Mouse (Mus musculus): Measurements from ENCODE around the gene Ntm.

The Ntm gene

DNA sequence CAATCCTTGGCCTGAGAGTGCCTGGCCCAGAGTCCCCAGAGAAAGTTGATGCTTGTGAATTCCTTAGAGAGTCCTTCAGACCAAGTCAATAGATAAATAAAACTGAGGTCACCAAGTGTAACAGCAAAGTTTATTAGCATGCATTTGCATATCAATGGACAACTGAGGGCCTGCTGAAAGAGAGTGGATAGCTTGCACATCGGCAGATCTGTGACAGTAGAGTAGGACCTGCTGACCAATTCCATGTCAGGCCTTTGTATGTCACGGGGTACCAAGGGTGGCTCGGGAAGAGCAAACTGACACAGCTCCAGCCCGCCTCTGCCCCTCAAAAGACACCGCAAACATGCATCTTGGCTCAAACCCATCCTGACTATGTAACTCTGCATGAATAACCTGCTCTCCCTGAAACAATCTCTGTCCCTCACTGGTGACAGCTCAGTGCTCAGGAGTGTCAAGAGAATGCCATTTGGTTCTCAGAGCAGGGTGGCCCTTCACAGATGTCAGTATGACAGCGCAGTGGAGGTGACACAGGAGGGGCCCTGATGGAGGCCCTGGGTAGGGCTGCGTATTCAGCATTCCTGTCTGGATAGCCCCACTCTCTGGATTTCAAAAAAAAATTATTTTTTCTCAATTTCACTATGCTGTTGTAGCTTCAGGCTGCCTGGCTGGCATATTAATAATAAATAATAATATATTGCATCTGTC is 305.0 kb downstream of the Ntm start:
- no peak for DNase-seq (ENCODE audit: low spot score)

DNA sequence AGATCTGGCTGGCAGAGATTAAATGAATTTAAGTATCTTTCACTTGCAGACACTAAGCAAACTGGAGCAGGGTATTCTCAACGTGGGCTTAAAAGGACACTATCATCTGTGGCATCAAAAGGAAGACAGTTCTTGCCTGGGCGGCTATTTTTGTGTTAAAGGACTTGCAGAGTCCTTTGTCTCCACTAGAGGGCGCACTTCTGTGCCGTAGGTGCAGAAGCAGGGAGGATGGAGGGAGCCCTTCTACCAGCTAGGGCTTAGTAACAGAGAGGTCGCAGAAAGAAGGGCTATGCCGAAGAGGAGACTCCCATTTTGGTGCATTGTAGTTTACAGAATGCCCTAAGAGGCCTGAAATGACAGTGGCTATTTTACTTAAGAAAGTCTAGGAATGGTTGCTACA is 308.1 kb downstream of the Ntm start:
- no peak for DNase-seq (ENCODE audit: low spot score)

DNA sequence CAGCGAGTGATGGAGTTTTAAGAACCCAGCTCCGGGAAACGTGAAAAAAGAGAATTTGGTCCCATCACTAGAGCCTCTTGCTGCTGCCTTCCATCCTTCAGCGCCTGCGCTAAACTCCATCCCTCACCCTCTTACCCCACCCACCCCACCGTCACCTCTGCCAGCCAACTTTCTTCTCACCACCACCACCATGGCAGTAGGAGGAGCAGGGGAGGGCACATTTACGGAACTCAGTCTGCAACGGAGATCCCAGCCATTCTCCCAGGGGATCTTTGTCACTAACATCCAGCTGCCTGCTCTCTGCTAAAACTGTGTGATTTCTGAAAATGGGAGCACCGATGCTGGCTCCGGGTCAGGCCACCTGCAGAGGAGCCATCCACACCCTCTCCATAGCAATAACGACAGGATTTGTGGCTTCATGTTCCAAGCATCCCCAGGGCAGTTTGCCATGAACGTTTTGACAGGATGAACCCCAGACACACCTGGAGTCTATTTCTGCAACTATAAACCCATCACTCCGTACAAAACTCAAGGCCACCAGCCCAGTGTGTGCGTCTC is 309.2 kb downstream of the Ntm start:
- DNase-seq (ENCODE audit: low spot score) = no peak

DNA sequence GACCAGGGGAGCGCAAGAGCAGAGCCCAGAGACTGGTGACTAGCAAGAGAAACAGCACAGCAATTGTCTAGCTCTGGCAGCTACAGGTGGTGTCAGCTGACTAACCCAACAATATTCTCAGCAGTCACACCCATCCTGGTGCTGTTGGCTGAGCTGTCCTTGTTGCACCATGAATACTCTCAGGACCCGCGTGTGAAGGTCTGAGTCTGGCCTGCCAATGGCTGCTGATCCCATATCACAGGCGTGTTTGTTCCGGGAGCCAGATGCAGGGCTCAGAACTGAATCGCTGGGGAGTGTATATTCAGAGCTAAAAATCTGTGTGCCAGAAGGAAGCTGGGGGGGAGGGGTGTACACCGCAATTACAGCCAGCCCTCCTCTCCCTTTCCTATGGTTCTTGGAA is 310.1 kb downstream of the Ntm start:
- no peak for DNase-seq (ENCODE audit: low spot score)

DNA sequence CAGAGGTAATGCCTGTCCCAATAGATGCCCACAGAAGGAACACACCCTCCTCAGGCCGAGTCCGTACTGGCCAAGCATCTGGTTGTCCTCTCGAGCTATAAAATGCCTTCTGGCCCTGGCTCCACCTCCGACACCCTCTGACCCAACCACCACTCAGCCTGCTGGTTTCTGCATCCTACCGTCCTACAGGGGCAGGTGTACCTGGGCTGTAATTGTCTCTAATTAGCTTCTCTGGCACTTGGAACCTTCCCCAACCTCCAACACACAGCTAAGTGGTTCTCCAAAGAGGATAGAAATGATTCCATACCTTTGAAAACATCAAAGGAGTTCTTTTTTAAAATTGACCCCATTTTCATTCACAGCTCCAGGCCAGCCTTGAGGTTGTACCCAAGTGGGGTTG is 311.1 kb downstream of the Ntm start:
- DNase-seq (ENCODE audit: low spot score) = no peak

DNA sequence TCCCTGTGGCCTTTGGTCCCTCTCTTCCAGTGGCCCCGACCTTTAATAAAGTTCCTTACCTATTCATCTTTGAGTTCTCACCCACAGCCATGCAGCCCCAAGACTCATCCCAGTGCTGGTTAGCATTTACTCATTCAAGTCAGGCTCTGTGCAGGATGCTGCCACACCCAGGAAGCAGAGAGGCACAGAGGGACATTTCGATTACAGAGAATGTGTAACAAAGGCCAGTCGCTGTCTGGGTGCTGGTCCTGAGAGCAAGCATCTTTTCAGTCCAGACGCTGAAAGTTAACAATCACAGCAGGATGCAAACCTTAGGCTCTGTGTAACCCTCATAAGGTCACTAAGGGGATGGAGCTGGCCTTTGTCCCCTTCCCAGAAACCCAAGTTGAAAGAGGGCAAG is 311.7 kb downstream of the Ntm start:
- DNase-seq (ENCODE audit: low spot score) = no peak

DNA sequence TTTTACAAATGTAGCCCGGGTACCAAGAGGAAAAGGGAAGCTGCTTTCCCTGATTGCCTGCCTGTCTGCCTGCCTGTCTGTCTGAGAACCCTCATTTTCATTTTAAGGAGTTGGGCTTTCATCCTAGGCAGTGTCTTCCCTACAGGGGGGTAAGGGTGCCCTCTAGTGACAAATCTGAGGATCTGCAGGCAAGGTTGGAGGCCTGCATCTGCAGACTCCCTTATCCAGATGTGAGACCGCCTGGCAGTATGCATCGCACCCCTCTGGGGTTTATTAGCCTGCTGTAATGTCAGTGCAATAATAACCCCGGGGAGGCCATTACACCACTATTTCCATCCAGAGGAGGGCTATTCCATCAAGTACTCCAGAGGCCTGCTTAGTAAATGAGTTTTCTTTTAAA is 312.3 kb downstream of the Ntm start:
- DNase-seq (ENCODE audit: low spot score) = no peak

DNA sequence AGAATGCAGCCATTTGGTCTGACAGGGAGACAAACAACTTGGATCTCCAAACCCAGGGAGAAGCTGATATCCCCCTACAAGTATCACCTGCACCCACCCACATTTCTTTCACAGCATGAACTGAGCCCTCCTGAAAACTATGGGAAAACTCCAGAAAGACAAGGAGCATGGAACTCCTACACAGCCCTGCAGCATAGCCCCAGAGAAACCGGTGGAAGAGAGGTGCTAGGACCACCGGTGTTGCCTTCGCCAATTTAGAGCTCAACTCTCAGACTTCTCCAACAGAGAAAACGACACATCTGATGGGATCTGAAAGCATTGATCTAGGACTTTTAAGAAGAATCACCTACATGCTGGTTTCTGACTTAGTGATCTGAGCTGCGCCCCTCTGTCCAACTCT is 312.7 kb downstream of the Ntm start:
- no peak for DNase-seq (ENCODE audit: low spot score)

DNA sequence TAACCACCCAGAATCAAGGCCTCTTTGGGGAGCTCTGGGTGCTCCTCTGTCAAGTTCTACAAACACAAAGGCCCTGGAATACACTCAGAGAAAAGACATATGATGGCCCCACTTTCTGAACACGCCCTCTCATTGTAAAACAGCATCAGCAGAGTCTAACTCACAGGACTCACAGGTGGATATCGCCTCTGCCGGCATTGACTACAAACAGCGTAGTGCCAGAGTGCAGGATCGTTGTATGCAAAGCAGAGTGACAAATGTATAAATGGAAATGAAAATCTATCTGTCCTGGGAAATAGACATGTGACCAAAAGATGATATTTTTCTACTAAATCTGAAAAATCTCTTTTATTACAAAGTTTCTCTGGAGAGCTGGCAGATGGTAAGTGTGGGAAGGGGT is 314.7 kb downstream of the Ntm start:
- DNase-seq (ENCODE audit: low spot score) = no peak

DNA sequence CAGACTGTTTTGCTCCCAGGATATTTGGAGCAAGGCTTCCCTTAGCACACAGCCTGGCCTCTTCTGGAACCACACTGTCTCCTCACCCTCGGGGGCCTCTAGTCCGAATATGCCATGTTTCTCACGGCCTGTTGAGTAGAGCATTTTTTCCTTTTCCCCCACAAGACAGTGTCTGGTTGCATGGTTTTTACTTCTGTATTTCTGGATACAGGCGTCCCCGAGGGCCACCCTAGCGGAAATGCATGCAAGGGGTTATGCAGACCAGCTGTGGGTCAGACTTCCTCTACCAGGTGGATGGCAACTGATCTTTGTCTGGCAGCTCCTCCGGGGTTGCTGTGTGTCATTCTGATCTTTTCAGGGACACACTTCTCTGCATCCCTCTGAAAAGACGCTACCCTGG is 315.2 kb downstream of the Ntm start:
- no peak for DNase-seq (ENCODE audit: low spot score)

DNA sequence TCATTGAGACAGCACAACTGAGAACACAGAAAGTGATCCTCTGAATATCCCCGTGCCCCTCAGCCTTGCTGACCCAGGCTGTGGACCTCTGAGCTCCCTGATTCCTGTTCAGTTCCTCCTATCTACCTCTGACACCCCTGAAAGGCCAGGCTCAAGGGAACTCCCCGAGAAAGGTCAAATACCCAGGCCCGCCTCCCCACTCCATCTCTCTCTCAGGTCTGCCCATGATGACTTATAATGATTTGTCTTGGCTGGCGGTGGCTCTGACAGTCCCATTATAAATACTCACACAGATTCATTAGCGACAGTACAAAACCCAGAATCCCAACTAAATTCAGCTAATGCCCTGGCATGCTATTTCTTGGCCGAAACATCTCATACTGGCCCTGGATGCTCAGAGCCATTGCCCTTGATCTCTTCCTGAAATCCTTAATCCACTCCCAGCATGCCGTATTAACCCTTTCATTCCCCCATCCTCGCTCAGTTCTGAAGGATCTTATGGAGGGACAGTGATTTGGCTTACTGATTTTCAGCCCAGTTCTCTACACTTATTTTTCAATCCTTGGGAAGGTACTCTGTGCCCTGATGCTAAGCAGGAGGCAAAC is 317.0 kb downstream of the Ntm start:
- no peak for DNase-seq (ENCODE audit: low spot score)

DNA sequence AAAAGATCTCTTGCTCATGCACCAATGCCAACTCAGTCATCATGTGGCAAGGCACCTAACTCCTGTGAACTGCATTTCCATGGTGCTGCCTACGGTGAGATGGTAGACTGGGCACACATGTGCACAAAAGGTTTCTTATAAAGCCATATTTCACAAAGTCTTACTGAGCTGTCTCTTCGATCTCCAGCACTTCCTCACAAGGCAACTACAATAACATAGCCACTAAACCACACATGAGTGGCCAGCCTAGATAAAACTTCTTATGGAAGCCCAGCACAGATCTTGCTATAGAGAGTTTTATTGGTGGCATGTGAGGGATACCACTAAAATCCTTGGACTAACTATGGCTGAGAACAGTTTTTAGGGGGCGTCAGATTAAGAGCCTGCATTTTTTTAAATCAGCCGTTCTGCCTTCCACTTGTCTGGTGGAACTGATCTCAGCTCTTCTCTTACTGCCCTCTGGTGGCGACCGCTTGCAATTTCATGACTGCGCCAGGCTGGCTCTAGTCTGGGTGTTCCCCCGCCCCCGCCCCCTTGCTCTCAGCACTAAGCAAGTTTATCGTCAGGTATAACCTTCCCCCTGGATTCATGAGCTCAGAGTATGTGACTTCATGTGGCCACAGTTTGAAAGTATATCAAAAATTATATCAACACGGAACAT is 319.8 kb downstream of the Ntm start:
- DNase-seq (ENCODE audit: low spot score) = no peak

DNA sequence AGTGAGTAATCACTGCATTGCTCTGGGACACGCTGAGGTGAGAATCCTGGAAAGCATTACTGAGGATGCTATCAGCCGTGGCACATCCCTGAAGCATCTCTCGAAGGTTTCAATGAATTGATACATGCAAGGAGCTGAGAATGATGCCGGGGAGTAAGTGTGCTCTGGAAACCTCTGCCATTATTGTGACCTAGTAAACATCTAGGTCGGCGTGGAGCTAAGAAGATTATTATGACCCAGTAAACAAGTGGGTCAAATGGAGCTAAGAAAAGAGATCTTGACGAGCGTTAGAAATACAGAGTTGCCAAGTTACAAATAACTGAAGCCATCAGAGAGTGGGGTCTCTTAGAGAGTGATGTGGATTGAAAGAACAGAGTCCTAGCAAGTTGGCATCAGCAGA is 325.6 kb downstream of the Ntm start:
- no peak for DNase-seq (ENCODE audit: low spot score)

DNA sequence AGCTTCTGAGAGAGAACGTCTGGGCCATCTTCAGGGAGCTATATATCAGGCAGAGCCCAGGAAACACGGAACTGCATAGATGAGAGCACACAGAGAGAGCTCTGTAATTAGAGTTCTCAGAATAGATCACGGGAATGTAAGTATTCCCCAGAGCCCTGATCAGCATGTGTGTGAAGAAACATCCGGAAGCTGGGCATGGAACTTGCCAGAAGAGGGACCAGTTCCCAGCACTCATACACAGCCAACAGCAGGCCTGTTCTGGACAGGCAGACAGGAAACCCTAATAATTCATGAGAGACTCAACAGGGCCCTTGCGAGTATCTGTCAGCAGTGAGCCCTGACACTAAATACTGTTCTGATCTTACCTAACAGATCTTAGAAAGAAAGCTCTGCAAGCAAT is 345.8 kb downstream of the Ntm start:
- no peak for DNase-seq (ENCODE audit: low spot score)

DNA sequence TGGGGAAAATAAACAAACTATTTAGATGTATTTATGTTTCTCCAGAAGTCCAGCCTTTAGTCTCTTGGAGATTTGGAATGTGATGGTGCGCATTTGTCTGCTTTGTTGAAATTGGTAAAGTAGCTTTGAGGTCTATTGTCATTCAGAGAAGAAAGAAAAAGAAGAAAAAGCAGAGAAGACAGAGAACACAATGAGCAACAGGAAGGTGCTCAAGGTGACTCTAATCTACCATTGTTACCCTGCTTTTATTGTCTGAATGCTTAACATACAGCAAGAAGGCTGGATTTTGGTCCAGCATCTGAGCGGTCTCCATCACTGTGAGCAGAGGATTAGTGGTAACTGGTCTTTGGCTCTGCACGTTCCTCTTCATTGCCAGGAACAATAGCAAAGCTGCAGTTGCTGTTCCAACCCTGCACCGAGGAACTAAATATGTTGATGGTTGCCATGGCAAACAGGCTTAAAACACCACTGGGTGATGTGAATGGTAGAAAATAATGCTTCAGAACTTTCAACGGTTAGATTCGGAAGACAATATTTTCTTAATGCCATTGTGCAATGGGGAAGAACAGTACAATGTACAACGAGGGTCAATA is 350.8 kb downstream of the Ntm start:
- no peak for DNase-seq (ENCODE audit: low spot score)

DNA sequence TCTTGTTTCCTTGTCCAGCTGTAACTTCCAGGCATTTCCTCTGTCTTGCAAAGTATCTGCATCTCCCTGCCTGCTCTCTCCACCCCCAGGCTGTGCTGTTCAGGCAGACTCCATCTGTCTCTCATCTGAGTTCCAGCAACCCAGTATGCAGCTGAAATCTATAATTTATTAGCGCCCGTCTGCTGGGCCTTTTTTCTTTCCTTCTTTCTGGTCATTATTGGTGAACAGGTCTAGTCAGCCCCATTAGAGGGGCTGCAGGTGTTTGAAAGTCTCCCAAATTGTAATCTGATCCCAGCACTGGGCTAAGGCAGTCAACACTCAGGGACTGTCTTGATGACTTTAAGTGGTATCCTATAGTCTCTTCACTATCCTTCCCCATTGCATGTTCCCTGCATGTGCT is 352.1 kb downstream of the Ntm start:
- no peak for DNase-seq (ENCODE audit: low spot score)

DNA sequence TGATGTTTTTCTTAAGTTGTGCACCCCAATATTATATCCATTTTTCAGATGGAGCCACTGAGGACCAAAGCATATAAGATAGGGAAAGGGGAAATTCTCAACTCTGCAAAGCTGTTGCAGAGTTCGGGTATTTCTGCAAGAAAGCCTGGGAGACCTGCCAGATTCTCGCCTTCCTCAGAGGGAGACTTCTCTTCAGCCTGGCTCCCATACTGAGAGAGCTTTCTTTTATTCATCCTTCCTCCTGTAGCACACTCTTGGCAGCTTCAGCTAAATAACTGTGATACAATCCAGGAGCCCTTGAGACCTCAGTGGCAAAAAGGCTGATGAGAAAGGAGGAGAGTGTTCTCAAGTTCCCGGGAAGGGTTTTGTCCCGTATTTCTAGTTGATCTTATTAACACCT is 365.3 kb downstream of the Ntm start:
- no peak for DNase-seq (ENCODE audit: low spot score)

DNA sequence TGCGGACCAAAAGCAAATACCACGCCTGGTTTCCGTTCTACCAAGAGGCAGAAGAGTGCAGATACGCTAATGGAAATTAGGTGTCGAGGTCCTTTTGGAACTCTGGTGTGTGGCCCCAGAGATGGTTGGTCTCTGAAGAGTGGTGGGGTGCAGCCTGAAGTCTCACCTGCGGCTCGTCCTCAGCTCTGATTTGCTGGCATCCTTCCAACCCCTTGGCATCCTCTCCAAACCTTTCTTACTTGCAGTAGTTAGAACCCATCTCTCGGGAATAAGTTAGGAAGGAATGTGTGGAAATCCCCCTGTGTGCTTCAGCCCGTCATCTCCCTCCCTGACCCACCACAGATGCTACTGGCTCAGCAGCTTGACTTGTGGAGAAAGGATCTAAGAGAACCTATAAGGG is 367.6 kb downstream of the Ntm start:
- no peak for DNase-seq (ENCODE audit: low spot score)

DNA sequence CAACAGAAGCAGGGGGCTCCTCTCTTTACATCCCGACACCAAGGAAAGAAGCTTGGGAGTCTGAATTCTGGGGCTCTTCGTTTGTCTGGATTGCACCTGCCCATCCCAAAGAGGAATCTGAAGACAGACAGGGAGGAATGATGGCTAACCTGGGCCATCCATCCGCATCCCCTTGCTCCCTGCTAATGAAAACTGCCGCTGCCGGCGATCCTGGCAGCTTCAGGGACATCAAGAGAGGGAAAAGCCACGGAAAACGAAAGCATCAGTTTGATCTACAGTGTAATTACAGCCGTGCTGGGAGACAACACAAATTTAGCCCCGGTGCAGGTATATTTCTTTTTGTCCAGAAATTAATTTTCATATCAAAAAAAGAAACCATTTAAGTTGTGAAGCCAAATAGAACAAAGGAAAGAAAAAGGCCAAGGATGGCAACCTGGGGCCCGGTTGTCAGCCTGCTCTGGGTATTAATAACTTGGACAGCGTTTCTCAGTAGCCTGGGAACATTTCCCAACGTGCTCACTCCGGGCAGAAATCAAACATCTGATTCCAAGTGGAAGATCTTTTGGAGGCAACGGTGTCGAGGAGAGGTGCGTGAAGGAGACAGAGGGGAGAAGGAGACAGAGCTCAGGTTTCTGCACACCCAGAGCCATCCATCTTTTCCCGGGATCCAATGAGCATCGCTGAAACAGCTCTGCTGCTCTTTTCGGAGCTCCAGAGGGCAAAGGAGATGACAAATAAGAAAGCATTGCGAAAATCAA is 368.2 kb downstream of the Ntm start:
- no peak for DNase-seq (ENCODE audit: low spot score)

DNA sequence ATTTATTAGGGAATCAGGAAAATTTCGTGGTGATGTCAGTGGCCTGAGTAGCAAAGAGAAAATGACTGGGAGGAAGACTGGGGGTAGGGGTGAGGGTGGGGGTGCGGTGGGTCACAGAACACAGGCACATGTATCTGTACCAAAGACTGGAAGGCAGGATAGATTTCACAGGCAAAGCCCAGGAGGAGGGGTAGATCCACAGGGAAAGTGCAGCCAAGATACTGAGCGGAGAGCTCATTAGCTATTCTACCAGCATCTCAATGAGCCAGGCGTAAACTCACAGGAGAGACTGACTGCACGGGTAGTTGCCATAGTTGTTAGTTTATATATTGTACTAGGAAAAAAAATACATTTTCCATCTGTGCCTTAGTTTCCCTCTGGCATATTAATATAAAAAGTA is 375.6 kb downstream of the Ntm start:
- no peak for DNase-seq (ENCODE audit: low spot score)

DNA sequence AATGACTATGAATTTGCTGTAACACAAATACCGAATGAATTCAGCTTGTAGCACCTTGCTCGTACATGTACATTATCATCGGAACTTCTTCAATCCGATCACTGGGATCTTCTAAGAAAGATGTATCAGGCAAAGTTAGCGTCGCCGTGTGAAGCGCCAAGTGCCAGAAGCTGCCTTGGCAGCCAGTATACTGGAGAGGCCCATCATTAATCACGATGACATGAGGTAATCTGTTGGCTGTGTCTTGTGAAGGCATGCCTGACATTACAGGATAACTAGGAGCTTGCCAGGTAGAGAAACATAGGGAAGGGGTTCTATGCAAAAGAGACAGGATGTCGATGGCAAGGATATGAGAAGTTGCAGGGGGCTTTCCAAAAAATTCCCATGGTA is 376.6 kb downstream of the Ntm start:
- DNase-seq (ENCODE audit: low spot score) = no peak

DNA sequence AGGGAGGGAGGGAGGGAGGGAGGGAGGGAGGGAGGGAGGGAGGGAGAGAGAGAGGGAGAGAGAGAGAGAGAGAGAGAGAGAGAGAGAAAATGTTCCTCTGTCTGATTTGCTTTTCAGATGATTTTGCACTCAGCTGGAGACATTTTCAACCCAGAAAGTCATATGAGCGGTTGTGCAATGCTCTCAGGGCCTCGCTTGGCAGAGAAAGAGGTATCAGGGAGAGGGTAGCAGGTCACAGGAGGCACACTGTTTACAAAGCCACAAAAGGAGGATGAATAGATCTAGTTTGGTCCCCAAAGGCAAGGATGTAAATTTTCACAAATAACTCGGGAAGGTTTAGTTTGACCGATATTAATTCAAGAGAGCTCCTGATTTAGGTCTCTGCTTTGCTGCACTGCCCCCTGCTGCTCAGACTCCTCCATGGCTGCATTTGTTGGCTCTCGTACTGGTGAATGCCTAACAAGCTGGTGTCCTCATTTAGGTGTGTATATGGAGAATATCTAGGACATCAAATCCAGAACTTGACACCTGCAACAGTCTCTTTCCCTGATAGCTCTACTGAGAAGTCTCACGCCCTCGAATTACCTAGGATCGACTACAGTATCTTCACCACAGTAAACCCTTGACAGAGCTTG is 377.1 kb downstream of the Ntm start:
- no peak for DNase-seq (ENCODE audit: low spot score)

All from T-cell, adult 2 months (primary cell).